Mouse (Mus musculus) gastrocnemius, postnatal 25 days (tissue): ENCODE data around the gene Sectm1b. TPM values are rescaled to one million over a fixed set of nuclear protein-coding genes. Genes with fewer than 3 reads are reported as not detected.
"Not testable (repeated sequence)": the region's sequence is repeated elsewhere in the genome, so short reads cannot be mapped to it uniquely, and the experiment has no call there.

Experiments used
- DNase-seq: peaks from one replicate; pipeline ENCODE4 v3.0.0; 2022
- total RNA-seq, 2 experiments: library from RNA; stranded (reverse); gene quantifications; 1 replicate in 1 of 2; 2 replicates in 1 of 2; pipeline ENCODE4 v1.2.3; 2021

Sectm1b gene
- total RNA-seq, 2 experiments from 2014 or later, result not detected

DNA sequence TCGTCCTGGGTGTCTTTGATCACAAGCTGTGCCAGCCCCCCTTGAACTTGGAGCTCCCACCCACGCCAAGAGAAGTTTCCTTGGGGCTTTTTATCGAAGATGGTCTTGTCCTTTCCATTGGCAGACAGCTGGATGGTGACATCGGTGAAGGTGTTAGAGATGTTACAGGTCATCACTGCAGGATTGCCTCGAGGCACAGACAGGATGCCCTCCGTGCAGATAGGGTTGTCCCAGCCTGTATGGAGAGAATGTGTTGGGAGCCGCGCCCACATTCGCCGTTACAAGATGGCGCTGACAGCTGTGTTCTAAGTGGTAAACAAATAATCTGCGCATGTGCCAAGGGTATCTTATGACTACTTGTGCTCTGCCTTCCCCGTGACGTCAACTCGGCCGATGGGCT lies 6.3 kb upstream of the Sectm1b start:
- DNase-seq, result not testable (repeated sequence)

DNA sequence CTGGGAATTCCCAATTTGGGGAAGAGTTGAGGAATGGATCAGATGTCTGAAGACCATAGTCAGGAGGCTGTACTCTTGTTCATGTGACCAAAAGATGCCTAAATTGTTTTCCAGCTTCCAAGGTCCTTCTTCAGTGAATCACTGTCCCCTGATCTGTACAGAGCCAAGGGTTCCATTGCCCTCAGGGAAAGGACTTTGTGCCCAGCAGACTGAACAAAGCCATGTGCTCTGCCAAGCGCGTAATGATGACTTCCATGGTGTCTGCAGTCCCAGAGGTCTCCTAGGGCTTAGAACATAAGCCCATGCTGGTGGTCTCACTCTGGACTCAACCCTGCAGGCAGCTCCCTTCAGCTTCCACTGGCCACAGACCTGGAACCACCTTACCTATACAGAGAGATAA lies 4.5 kb upstream of the Sectm1b start:
- DNase-seq, result no peak

DNA sequence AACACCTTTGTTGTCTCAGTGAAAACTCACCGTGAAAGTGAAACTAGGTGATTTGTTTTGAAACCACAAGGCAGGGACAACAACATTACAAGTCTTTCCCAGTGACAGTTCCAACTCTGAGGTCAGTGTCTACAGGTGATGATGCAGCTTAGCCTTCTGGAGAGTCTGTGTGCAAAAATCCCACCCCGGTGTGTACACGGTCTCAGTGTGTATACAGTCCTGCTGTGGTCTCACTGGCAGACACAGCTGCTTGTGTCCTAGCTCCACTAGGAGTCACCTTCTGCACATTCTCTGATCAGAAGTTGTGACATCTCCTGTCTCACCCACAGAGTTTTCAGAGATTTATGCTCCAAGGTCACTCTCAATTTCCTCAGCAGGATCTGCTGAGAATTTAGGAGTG lies 828 bp upstream of the Sectm1b start:
- no peak for DNase-seq

DNA sequence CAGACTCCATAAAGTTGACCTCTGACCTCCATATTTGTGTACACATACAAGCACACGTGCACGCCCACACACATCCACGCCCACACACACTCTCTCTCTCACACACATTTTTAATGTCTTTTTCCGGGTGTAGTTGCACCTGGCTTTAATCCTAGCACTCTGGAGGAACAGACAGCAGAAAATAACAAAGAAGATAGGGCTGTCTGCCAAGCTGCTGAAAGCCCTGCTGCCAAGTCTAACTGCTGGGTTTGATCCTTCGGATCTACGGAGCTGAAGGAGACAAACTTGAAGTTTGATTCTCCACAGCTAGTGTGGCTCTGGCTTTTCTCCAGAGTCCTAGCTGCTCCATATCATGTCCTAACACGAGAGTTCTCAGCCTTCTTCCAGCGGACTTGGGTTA lies 1.8 kb downstream of the Sectm1b start:
- no peak for DNase-seq

DNA sequence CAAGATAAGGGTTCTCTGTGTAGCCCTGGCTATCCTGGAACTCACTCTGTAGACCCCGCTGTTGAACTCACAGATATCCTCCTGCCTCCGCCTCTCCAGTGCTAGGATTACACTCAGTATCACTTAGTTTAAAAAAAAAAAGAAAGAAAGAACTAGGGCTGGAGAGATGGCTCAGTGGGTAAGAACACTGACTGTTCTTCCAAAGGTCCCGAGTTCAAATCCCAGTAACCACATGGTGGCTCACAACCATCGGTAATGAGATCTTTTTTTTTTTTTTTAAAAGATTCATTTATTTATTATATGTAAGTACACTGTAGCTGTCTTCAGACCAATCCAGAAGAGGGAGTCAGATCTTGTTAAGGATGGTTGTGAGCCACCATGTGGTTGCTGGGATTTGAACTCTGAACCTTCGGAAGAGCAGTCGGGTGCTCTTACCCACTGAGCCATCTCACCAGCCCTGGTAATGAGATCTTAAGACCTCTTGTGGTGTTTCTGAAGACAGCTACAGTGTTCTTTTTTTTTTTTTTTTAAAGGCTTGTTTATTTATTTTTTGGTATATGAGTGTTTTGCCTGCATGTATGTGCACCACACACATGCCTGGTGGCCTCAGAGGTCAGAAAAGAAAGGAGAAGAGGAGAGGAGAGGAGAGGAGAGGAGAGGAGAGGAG lies 2.8 kb downstream of the Sectm1b start:
- not testable (repeated sequence) for DNase-seq

DNA sequence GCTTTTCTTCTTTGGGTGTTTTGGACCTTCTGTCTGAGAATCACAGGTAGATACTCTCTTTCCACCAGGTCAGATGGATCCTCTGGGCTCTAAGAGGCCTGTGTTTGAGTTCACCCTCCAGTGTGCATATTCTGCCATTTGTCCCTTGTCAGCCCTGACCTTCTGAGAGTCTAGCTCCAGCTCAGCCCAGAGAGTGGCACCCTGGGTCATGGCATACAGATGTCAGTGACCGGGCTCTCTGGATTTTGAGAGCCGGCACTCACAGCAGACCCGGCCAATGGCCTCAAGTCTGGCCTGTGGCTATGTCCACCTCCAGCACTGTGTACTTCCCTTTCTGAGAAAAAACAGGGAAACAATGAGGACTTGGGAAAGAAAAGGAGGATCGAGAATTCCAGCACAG lies 3.9 kb downstream of the Sectm1b start:
- DNase-seq, result no peak

DNA sequence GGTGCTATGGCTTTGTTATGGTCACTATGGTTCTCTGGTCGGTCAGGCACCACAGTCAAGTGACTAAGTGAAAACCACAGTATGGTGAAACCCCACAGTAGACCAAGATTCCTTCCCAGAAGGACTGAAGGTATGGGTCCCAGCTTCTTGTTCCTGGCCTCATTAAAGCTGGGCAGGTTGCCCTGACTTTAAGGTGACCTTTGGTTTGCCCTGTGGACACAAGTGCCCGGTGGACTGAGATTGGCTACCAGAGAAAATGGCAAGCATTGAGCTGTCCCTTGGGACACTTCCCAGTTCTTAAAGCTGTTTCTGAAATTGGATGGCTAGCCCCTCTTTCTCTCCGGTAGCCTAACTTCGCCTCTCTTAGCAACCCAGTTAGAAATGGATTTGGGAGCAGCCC lies 4.4 kb downstream of the Sectm1b start:
- DNase-seq, result no peak

DNA sequence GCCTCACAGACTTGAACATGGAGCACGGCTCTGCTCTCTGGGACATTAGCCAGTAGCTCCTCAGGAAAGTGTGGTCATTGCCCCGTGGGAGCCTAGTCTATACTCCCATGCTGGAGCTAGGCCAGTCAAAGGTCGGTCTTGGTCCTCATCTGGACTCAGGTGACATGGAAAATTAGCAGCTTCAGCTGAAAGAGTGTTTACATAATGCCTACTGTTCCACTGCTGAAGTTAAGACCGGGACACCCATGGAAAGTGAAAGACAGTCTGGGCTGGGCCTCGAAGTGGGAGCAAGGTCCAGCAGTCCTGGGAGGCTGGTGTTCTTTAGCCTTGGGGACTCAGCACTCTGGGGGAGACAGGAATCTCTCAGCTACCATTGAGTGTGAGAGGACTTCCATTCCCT lies 5.2 kb downstream of the Sectm1b start:
- DNase-seq, result no peak

DNA sequence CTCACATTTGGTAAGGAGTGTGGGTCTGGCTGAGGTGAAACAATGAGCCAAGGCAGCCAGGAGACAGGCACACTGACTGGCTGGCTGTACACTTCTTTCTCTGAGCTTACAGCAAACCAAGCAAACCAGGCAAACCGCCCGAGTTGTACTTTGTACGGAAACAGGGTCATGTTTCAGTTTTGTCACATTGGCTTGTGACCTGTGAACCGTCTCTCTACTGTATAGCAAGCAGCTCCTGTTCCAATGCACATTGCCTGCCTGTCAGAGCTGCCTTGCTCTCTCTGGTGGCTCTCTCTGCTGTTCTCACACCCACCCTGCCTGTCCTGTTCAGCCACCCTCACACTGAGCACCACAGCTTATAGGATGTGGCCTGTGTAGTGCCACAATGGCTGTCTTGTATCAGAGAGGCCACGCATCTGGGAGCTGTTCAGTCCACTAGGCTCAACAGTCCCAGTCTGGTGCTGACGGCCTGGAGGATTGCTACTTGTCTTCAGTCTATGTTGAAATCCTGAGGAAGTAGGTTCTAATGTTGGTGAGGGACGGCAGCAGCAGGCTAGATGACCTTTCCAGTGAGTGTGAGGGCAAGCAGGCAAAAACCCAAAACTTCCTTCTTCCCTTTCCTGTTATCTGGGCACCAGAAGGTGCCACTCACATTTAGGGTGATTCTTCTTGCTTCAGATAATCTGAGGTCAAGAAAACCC lies 6.7 kb downstream of the Sectm1b start:
- no peak for DNase-seq

DNA sequence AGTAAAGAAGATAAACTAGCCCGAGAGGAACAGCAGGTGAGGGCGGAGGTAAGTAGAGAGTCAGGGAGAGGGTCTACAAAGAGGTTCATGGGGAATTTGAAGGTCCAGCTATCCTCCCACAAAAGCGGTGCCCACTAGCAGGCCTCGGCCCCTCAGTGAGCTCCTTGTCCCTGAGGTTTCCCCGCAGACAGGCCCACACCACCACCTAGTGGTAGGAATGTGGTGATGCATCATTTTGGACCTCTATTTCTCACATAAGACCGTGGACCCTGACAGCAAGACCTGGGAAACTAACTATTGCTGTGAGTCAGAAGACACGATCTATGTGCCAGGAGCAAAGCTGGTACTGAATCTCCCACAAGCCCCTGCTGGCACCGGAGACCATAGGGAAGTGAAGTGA lies 9.8 kb downstream of the Sectm1b start:
- DNase-seq, result peak; percentile 50

DNA sequence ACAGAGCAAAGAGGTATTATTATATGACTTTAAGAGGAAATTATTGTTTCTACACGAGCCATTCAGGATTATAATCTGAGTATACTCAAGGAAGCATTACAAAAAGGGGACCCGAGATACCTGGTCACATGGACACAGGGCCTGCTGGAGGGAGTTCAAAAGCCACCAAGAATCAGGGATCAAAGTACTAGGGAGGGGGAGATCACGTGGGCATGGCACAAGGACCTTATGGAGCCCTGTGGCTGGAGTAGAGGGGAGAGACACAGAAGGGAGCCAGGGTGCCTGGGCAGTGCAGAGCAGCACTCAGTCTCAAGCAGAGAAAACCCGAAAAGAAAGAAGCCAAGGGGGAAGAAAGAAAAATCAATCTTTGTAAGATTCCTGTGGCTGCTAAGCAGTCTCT lies 11.0 kb downstream of the Sectm1b start:
- DNase-seq, result no peak

DNA sequence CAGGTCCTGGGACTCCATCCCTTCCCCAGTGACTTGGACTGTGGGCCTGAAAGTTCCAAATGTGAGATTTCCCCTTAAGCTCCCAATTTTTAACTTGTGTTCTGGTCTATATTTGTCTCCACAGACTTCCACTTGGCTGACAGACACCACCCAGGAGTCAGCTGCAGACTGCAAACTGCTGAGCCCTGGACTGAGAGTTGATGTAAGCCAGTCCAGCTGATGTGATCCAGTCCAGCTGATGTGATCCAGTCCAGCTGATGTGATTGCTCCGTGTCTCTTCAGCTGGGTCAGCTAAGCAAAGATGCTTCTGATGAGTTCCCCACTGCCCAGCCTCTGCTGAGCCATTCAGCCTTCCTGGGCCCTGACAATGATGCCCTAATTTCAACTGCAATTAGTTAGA lies 11.6 kb downstream of the Sectm1b start:
- peak; percentile 20 for DNase-seq

DNA sequence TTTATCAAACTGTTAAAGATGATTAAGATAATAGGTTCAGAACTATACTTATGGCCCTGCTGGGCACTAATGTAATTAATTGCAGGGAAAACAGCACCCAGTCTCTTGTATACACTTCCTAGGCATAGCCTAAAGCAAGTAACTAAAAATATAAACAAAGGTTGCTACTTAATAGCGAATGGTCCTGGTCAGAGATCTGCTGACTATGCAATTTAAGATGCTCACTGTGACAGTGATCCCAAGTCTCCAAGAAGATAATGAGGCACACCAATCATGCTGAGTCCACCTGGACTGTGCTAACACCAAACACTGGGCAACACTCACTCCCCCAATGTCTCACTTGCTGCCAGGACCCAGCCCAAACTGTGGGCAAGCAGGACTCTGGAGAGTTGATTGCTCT lies 13.5 kb downstream of the Sectm1b start:
- DNase-seq, result no peak

DNA sequence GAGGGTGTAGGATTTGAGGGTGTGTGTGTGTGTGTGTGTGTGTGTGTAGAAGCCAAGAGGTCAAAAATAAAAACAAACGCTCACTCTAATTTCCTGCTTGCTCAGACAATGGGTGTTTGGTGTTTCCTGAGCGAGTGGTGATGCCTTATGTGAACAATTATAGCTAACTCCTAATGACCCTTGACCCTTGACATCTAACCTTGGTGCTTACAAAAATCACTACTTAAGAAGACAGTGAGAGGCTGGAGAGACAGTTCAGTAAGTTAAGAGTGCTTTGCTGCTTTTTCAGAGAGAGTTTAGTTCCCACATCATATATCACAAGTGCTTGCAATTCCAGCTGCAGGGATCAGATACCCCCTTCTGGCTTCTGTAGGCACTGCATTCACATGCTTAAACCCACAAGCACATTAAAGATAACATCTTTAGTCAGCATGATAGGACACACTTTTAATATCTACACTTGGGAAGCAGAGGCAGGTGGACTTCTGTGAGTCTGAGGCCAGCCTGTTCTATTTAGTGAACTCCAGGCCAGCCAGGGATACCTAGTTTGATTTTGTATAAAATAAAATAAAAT lies 15.5 kb downstream of the Sectm1b start:
- DNase-seq, result no peak

DNA sequence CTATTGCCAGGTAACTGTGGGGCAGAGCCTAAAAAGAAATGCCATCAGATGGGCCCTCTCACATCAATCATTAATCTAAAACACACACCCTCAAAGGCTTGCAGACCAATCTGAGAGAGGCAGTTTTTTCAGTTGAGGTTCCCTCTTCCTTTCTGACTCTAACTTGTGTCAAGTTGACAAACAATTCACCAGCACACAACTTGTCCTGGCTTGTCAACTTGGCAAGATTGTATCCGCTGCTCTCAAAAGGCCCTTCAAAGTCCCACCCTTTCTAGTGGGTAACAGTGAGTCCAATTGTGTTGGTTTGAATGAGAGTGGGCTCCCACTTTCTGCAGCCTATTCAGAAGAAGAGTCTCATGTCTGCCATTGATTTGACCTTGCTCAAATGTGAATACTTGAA lies 18.1 kb downstream of the Sectm1b start:
- no peak for DNase-seq

DNA sequence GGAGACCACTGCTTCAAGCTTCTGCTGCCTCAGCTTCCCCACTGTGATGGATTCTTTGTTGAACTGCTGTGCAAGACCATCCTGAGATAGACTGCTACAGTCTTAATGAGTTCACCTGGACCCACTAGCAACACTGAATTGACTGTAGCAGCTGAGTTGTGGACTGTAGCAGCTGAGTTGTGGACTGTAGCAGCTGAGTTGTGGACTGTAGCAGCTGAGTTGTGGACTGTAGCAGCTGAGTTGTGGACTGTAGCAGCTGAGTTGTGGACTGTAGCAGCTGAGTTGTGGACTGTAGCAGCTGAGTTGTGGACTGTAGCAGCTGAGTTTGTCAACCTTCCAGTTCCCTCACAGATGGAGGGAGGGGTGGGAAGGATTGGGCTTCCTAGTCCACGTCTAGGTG lies 20.3 kb downstream of the Sectm1b start:
- not testable (repeated sequence) for DNase-seq

DNA sequence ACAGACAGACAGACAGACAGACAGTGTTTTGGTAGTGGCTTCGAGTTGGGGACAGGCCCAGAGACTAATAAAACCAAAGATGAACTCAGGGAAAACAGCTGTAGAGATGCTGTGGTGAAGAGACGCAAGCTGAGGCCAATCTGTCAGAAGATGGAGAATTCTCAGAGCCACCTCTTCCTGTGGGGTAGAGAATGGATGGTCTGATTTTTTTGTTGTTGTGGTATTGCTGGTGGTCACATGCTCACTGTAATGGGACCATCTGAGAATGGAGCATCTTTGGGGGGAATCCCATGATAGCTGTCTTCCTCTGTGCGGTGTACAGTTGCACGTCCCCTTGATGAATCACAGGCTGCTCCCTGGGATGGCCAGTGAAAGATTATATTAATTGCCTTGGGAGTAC lies 20.9 kb downstream of the Sectm1b start:
- DNase-seq, result no peak

DNA sequence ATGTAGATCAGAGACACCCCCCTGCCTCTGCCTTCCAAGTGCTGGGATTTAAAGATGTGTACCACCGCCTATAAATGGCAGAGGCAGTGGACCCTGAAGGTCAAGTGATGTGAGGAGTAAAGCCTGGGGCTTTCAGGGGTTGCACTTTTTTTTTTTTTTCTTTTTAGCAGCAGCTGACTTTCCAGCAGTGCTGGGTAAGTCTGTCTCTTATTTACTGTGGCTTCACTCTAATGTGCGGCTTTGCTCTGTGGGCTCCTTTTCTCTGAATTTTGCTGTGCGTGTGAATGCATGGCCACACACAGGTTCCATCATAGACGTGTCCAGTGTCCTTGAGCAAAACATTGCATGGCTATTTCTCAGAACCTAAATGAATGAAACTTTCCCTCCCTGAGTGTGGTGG lies 21.7 kb downstream of the Sectm1b start:
- no peak for DNase-seq

DNA sequence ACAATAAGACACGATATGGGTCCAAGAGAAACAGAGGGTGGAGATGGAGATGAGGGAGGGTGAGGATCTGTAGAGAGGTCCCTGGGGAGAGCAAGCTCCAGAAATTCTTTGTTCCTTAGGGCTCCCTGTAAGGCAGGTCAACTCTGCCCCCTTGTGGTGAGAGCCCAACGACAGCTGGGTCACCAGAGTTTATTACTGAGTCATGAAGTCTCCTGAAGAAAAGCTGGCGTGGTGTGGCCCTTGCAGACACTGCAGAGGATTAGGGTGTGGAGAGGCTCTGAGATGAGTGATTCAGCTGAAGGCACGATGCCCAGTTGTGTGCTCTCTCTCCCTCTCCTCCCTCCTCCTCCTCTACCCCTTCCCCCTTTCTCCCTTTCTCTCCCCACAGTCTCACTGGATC lies 22.2 kb downstream of the Sectm1b start:
- DNase-seq, result peak; percentile 73

DNA sequence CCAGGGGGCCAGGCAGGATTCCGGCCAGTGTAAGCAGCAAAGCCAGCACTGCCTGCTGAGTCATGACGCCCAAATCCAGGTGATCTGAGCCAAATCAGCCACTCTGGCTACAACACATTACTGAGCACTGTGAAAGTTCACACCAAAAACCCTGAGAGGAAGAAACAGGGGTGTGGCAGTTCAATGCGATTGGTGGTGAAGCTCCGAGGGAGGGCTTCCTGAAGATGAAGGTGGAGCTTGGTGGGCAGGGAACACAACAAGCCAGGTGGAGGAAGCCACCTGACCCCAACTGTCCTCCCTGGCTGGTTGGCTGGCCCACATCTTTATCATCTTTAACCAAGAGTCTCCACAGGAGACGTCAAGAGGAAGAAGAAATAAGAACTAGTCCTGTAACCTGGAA lies 24.1 kb downstream of the Sectm1b start, which contains the start of gene Cd7:
Cd7 (minus strand) TSS at position 117 of the 400 bp plus-strand sequence.
- no peak for DNase-seq

DNA sequence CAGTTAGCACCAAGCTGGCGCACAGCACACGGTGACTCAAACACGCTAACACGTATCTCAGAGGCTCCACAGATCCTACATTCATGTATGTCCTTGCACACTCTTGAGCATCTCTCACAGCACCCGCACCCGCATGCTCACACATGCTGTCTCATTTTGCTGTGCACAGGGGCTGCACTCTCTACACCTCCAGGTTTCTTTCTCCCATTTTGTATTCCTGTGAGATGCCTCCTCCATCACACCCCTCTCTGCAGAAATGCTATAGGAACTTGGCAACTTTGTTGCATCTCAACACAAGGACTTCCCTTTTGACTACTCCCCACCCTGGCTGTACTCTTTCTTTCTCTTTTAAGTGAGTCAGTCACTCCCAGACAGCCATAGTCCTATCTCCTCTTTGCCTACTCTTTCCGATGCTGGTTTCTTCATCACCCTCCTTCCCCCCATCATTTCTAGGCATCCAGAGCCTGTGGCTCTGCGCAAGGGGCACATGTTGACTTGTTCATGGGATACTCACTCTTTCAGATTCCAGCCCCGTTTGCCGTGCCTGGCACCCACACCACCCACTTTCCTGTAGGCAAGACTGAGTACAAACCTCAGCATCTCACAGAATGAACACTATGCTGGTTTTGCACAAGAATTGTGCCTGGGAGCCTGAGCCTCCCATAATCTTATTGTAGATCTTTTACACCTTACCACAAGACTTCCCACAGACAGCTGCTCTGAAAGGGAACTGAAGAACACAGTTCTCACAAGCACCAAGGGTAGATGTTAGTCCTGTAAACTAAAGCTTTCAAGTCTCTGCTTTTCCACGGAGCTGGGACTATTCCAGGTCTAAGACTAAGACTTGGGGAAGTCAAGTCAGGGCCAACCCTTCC lies 24.8 kb downstream of the Sectm1b start:
- DNase-seq, result no peak

DNA sequence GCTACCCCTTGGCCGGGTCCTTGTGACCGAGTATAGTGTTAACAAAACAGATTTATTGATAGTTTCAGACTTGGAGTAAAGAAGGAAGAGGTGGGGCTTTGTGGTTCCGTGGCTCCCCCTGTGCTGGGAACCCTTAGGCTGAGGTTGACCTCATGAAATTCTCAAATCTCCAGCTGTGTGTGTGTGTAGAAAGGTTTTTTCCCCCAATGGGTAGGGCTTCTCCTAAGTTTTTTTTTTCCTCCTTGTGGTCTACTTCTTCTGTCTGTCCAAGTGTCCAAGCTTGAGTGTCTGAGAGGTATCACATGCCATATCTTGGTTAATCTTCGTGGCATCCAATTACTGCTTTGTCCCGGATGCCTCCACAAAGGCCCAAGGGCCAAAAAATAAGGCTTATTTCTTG lies 30.3 kb downstream of the Sectm1b start:
- no peak for DNase-seq

DNA sequence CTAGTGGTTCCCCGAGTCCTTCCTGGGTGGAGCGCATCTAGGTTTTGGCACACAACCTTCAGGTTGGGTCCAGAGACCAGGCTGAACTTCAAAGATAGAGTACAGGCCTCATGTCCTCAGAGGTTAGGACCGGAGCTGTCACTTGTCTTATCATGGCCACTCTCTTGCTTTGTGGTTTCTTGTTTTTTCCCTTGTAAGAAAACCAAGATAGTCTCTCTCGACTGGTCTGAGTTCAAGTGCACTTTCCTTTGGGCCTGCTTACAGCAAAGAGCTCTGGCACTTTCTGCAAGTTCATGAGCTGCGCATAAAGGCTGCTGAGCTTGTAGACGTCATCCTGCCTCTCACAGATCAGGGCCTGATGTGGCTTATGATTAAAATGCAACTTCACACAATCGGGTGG lies 36.1 kb downstream of the Sectm1b start:
- no peak for DNase-seq
